Mouse (Mus musculus): ENCODE data around the gene Nfil3.

Nfil3 gene

GRCm38 (mm10) chr13:52981441-52982281, 788 bp upstream of the Nfil3 start:
- DNase-seq, result peak; percentile 39

- DNase-seq, result peak; percentile 80
Measured at GRCm38 (mm10) chr13:52980211-52980950, 492 bp downstream of the Nfil3 start.

- DNase-seq, result no peak
Measured at GRCm38 (mm10) chr13:52979331-52980051, 1.4 kb downstream of the Nfil3 start.

GRCm38 (mm10) chr13:52978321-52978981, 2.4 kb downstream of the Nfil3 start:
- peak; percentile 30 for DNase-seq

- no peak for DNase-seq
Measured at GRCm38 (mm10) chr13:52977757-52978156, 3.1 kb downstream of the Nfil3 start.

- DNase-seq, result no peak
Measured at GRCm38 (mm10) chr13:52977221-52977609, 3.7 kb downstream of the Nfil3 start.

GRCm38 (mm10) chr13:52976510-52977220, 4.2 kb downstream of the Nfil3 start:
- DNase-seq, result no peak

GRCm38 (mm10) chr13:52976130-52976509, 4.8 kb downstream of the Nfil3 start:
- DNase-seq, result no peak

GRCm38 (mm10) chr13:52974676-52975075, 6.2 kb downstream of the Nfil3 start:
- DNase-seq, result no peak

GRCm38 (mm10) chr13:52973427-52973826, 7.4 kb downstream of the Nfil3 start:
- no peak for DNase-seq

GRCm38 (mm10) chr13:52972626-52973025, 8.2 kb downstream of the Nfil3 start:
- DNase-seq, result no peak

GRCm38 (mm10) chr13:52970876-52971275, 10.0 kb downstream of the Nfil3 start:
- DNase-seq, result no peak

GRCm38 (mm10) chr13:52962922-52963321, 18.0 kb downstream of the Nfil3 start:
- no peak for DNase-seq

- no peak for DNase-seq
Measured at GRCm38 (mm10) chr13:52962361-52962760, 18.5 kb downstream of the Nfil3 start.

GRCm38 (mm10) chr13:52953779-52954553, 26.9 kb downstream of the Nfil3 start:
- DNase-seq, result no peak

- DNase-seq, result no peak
Measured at GRCm38 (mm10) chr13:52949211-52949610, 31.7 kb downstream of the Nfil3 start.

GRCm38 (mm10) chr13:52947545-52947944, 33.3 kb downstream of the Nfil3 start:
- no peak for DNase-seq

GRCm38 (mm10) chr13:52945769-52946168, 35.1 kb downstream of the Nfil3 start:
- no peak for DNase-seq

GRCm38 (mm10) chr13:52944116-52944515, 36.8 kb downstream of the Nfil3 start:
- DNase-seq, result no peak

- DNase-seq, result no peak
Measured at GRCm38 (mm10) chr13:52942876-52943388, 37.9 kb downstream of the Nfil3 start.

- no peak for DNase-seq
Measured at GRCm38 (mm10) chr13:52940956-52941355, 39.9 kb downstream of the Nfil3 start.

Measured in cerebellum, adult 11 months (tissue).